ENCODE assay signal across 8 mouse cellular contexts in the genomic region with DNA sequence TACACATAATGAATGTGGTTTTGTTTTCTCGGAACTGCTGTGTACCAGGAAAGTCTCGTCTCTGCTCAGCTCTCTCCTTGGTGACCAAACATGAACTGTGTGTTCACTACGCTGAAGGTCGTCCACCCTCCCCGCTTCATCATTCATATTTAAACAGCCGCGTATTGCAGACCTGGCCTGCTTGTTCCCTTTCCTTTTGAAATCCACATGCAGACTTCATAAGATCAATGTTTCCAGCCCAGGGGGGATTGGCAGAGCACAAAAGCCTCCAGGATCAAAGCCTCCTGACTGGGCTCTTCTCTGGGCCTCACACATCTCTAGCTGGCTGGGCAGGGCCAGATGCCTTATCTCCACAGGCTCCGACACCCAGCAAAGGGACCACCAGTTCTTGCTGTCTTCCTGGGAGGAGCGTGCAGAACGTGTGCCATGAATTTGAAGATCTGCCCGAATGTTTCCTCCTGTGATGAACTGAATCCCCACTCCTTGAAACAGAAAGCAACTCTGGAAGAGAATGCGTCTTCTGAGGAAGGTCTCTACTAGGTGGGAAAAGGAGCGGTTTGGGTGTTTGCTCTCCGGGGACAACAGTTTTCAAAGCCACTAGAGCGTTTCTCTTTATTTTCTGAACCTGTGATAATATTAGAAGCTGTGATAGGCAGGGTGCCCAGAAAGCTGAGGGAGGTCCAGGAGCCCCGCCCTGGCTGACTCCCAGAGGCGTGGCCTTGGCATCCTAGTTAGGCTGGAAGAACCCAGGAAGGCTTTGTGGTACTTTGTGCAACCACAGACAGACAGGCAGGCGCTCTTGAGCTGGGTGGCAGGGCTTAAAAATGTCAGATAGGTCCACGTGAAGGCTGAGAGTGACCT. TPM values are rescaled to one million over a fixed set of nuclear protein-coding genes. Genes with fewer than 3 reads are reported as not detected.
A peak's percentile ranks its signal among the peaks of the same experiment; 100 is the strongest.
DNase-seq lines count a peak whose midpoint lies in the region; ATAC-seq lines count a peak whose summit lies in the region.

No protein-coding gene starts in this region.

- no peak overlapping the region for H3K4me3 ChIP-seq in intestine, embryonic 15.5 days (replicated peaks)
- no peak overlapping the region for H3K4me3 ChIP-seq in midbrain, embryonic 14.5 days (replicated peaks; ENCODE audit: low read depth, low read length)

- peak; percentile 85 for ATAC-seq in intestine, embryonic 15.5 days
- no peak for ATAC-seq in midbrain, embryonic 14.5 days (ENCODE audit: low FRiP score, low TSS enrichment)

- peaks cover 5% of the 10 kb centered on the region; the same call in 1 of the 2 replicates for H3K9me3 ChIP-seq in intestine, embryonic 15.5 days
- peaks cover 6% of the 10 kb centered on the region; the same call in 1 of the 2 replicates for H3K9me3 ChIP-seq in midbrain, embryonic 14.5 days (ENCODE audit: control insufficient read depth, low read length)

- no peaks in the 10 kb centered on the region for H3K36me3 ChIP-seq in intestine, embryonic 15.5 days
- no peaks in the 10 kb centered on the region for H3K36me3 ChIP-seq in midbrain, embryonic 14.5 days (ENCODE audit: control insufficient read depth, insufficient read depth, low read length)

- no peak overlapping the region for H3K9ac ChIP-seq in intestine, embryonic 15.5 days
- no peak overlapping the region for H3K9ac ChIP-seq in midbrain, embryonic 14.5 days (replicated peaks; ENCODE audit: low read length)

- no peaks in the 10 kb centered on the region for H3K27me3 ChIP-seq in intestine, embryonic 15.5 days (replicated peaks)
- H3K27me3 ChIP-seq in midbrain, embryonic 14.5 days (ENCODE audit: control insufficient read depth, insufficient read depth, low read length) = no peaks in the 10 kb centered on the region

- H3K4me1 ChIP-seq in intestine, embryonic 15.5 days (replicated peaks) = 0 out of 2 replicates have a peak, but pooled peaks cover 3% of the 10 kb centered on the region
- 0 out of 2 replicates have a peak, but pooled peaks cover 5% of the 10 kb centered on the region for H3K4me1 ChIP-seq in midbrain, embryonic 14.5 days (ENCODE audit: control insufficient read depth, insufficient read depth, low read length)

- H3K4me2 ChIP-seq in intestine, embryonic 15.5 days (replicated peaks) = peak overlapping the region; percentile 9; the same call in 1 of the 2 replicates
- no peak overlapping the region for H3K4me2 ChIP-seq in midbrain, embryonic 14.5 days (ENCODE audit: low read length)

- 54% methylated on average over 19 of the region's 19 CpGs for WGBS in intestine, embryonic 15.5 days
- 48% methylated on average over 19 of the region's 19 CpGs for WGBS in midbrain, embryonic 14.5 days

- peak; percentile 90 to 96 for DNase-seq in adrenal gland, adult (ENCODE audit: inconsistent age in 2 of 2, low spot score in 1 of 2)
- DNase-seq in adrenal gland, postnatal 4 days (ENCODE audit: low spot score in 2 of 2) = no peak
- peak; percentile 57 for DNase-seq in urinary bladder, postnatal 14 days (ENCODE audit: low spot score)
- DNase-seq in urinary bladder, postnatal 10 days (ENCODE audit: low spot score) = no peak
- DNase-seq in midbrain, embryonic 14.5 days = peak; percentile 55
- no peak for DNase-seq in cerebellum, adult 18-20 months
- DNase-seq in urinary bladder, postnatal 25 days (ENCODE audit: low spot score) = no peak

- no peak overlapping the region for H3K27ac ChIP-seq in intestine, embryonic 15.5 days
- peak overlapping the region; percentile 41 for H3K27ac ChIP-seq in midbrain, embryonic 14.5 days (replicated peaks; ENCODE audit: low read depth, low read length)

RNA-seq across cellular contexts. Expression of gene Syne3, which starts 10.0 kb away (rescaled TPM):
- 10 to 100 TPM; 11.3 to 11.7 TPM for total RNA-seq in adrenal gland, postnatal 4 days (2021)
- 0.50 and 0.76 TPM in 2 replicates for polyA plus RNA-seq in intestine, embryonic 15.5 days (2015; fragmentation: Nextera tagmentation; extraction: Ambion mirVana)
- polyA plus RNA-seq in midbrain, embryonic 14.5 days (2014; fragmentation: Nextera tagmentation; extraction: Ambion mirVana) = 0.04 TPM in 1 of 2 replicates, not detected in the other

RNA-seq across cellular contexts. Expression of gene Glrx5, which starts 12.9 kb away (rescaled TPM):
- total RNA-seq in adrenal gland, postnatal 4 days (2021) = 100 to 1,000 TPM; 134 to 139 TPM
- 184 and 190 TPM in 2 replicates for polyA plus RNA-seq in intestine, embryonic 15.5 days (2015; fragmentation: Nextera tagmentation; extraction: Ambion mirVana)
- polyA plus RNA-seq in midbrain, embryonic 14.5 days (2014; fragmentation: Nextera tagmentation; extraction: Ambion mirVana) = 171 and 175 TPM in 2 replicates

Comparison
In these comparisons a context has a peak if more than half of its experiments do, and no peak if none do; other contexts are left out.
1. DNase-seq: peak in adrenal gland, adult (2 of 2), urinary bladder, postnatal 14 days (single experiment) and midbrain, embryonic 14.5 days (single experiment); none in adrenal gland, postnatal 4 days (0 of 2), urinary bladder, postnatal 10 days (single experiment), cerebellum, adult 18-20 months (0 of 2) and urinary bladder, postnatal 25 days (single experiment).